9 mouse cellular contexts compared by ENCODE assay signal in the genomic region with DNA sequence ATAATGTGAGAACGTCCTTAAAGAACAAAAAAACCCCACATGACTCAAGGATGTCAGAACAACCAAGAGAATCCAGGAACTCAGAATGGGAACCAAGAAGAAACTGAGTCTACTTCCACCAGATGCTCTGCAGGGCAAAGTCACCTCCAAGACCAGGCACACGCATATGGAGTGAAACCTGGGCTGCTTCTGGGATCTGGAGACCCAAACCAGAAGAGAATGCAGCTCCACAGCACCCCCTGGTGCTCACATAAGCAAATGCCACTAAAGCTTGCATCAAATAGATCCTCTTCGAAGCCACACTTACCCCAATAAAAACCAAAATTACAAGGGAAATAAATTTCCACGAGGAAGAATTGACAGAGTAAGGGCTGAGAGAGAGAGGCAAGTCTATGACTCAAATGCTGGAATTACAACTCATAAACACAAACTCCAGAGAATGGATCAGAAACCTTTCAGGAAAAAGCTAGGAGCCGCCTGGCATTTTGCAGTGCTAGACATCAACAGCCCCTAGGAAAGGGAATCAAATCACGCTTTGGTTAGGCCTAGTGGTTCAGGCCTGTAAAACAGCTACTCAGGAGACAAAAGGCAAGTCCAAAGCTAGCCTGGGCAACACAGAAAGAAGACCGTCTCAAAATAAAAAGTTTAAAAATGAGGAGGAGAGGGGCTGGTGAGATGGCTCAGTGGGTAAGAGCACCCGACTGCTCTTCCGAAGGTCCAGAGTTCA. TPM values are rescaled to one million over a fixed set of nuclear protein-coding genes. Genes with fewer than 3 reads are reported as not detected.
A peak's percentile ranks its signal among the peaks of the same experiment; 100 is the strongest.
DNase-seq lines count a peak whose midpoint lies in the region; ATAC-seq lines count a peak whose summit lies in the region.
"Had no signal": no experiment of that assay in that cellular context is flagged by ENCODE, and none has a peak within 500 bp of the region (broad histone marks: within the 10 kb centered on the region; RNA-seq: fewer than 3 reads in every experiment).

No protein-coding gene starts in this region.

- no peak overlapping the region for H3K4me3 ChIP-seq in forebrain, embryonic 10.5 days
- no peak overlapping the region for H3K4me3 ChIP-seq in forebrain, embryonic 16.5 days (replicated peaks; ENCODE audit: low read length)

- peak; percentile 55 for DNase-seq in forebrain, embryonic 10.5 days (ENCODE audit: extremely low spot score, low spot score)
- DNase-seq in adrenal gland, adult (ENCODE audit: inconsistent age in 2 of 2, low spot score in 1 of 2) = peak; percentile 72 to 90
- DNase-seq in embryo, embryonic 10.5 days (ENCODE audit: low spot score) = peak; percentile 83
- peak; percentile 72 to 76 for DNase-seq in heart, postnatal 10 days
- DNase-seq in layer of hippocampus, adult 18-20 months (ENCODE audit: low spot score in 2 of 2) = peak; percentile 30 to 72
- DNase-seq in lung, postnatal 25 days (ENCODE audit: low spot score) = peak; percentile 37
- DNase-seq in spleen, postnatal 10 days (ENCODE audit: low spot score in 2 of 2) = peak; percentile 49 to 72

- H3K27ac ChIP-seq in forebrain, embryonic 10.5 days = no peak overlapping the region
- no peak overlapping the region for H3K27ac ChIP-seq in forebrain, embryonic 16.5 days (ENCODE audit: low read length)
- H3K27ac ChIP-seq: macrophage had no signal

- H3K4me1 ChIP-seq in forebrain, embryonic 10.5 days = no peaks in the 10 kb centered on the region
- no peaks in the 10 kb centered on the region for H3K4me1 ChIP-seq in forebrain, embryonic 16.5 days (replicated peaks; ENCODE audit: control insufficient read depth, insufficient read depth, low read length)

- no peak overlapping the region for H3K4me2 ChIP-seq in forebrain, embryonic 16.5 days (ENCODE audit: low read length)

- H3K36me3 ChIP-seq in forebrain, embryonic 10.5 days (replicated peaks) = peaks cover 95% of the 10 kb centered on the region
- peaks cover 28% of the 10 kb centered on the region for H3K36me3 ChIP-seq in forebrain, embryonic 16.5 days (ENCODE audit: control insufficient read depth, insufficient read depth)

- WGBS in forebrain, embryonic 10.5 days = 79% methylated on average over 9 of the region's 9 CpGs
- WGBS in forebrain, embryonic 16.5 days = 68% methylated on average over 9 of the region's 9 CpGs

- no peaks in the 10 kb centered on the region for H3K27me3 ChIP-seq in forebrain, embryonic 10.5 days (ENCODE audit: poor library complexity, severe bottlenecking)
- no peaks in the 10 kb centered on the region for H3K27me3 ChIP-seq in forebrain, embryonic 16.5 days (replicated peaks; ENCODE audit: control insufficient read depth, insufficient read depth, low read length)

- intact Hi-C loops in heart, postnatal 10 days (cut with DNase I) = loop anchor here (2.0 to 5.0 kb wide), 3 partner anchors 41 to 111 kb away; no protein-coding TSS in a partner anchor

- no peak for ATAC-seq in forebrain, embryonic 16.5 days

- H3K9me3 ChIP-seq in forebrain, embryonic 10.5 days = no peaks in the 10 kb centered on the region
- H3K9me3 ChIP-seq in forebrain, embryonic 16.5 days (ENCODE audit: control insufficient read depth, low read length) = no peaks in the 10 kb centered on the region

- H3K9ac ChIP-seq in forebrain, embryonic 16.5 days (replicated peaks; ENCODE audit: low read depth, low read length) = no peak overlapping the region

RNA-seq across cellular contexts. Expression of a gene that starts 13.8 kb away (rescaled TPM):
- 45.9 and 46.9 TPM in 2 replicates for polyA plus RNA-seq in forebrain, embryonic 10.5 days (2016; fragmentation: Nextera tagmentation; extraction: Ambion mirVana)
- polyA plus RNA-seq in forebrain, embryonic 16.5 days (2015; fragmentation: Nextera tagmentation; extraction: Ambion mirVana) = 32.0 and 32.1 TPM in 2 replicates
- total RNA-seq in heart, postnatal 10 days (2021) = 10 to 100 TPM; 53.9 to 59.6 TPM
- 10 to 100 TPM; 60.0 to 61.9 TPM for total RNA-seq in layer of hippocampus, adult 18-20 months (2021)

RNA-seq across cellular contexts. Expression of a gene that starts 18.7 kb away (rescaled TPM):
- 0.30 and 1.6 TPM in 2 replicates for polyA plus RNA-seq in forebrain, embryonic 10.5 days (2016; fragmentation: Nextera tagmentation; extraction: Ambion mirVana)
- not detected in 2 replicates for polyA plus RNA-seq in forebrain, embryonic 16.5 days (2015; fragmentation: Nextera tagmentation; extraction: Ambion mirVana)
- 1 to 10 TPM in 1 of 2 experiments, under 1 TPM in 1; 0.24 to 2.3 TPM for total RNA-seq in heart, postnatal 10 days (2021)
- not detected for total RNA-seq in layer of hippocampus, adult 18-20 months (2021)

RNA-seq across cellular contexts. Expression of a gene that starts 29.6 kb away (rescaled TPM):
- polyA plus RNA-seq in forebrain, embryonic 10.5 days (2016; fragmentation: Nextera tagmentation; extraction: Ambion mirVana) = 0.25 and 0.41 TPM in 2 replicates
- 0.32 TPM in 1 of 2 replicates, not detected in the other for polyA plus RNA-seq in forebrain, embryonic 16.5 days (2015; fragmentation: Nextera tagmentation; extraction: Ambion mirVana)
- total RNA-seq in heart, postnatal 10 days (2021) = under 1 TPM in 1 of 2 experiments, not detected in 1; 0.32 TPM
- total RNA-seq in layer of hippocampus, adult 18-20 months (2021) = under 1 TPM; 0.43 to 0.82 TPM
- polyA plus RNA-seq: macrophage had no signal

RNA-seq across cellular contexts. Expression of a gene that starts 34.1 kb away (rescaled TPM):
- polyA plus RNA-seq in forebrain, embryonic 10.5 days (2016; fragmentation: Nextera tagmentation; extraction: Ambion mirVana) = 8.7 and 11.8 TPM in 2 replicates
- 9.7 and 9.9 TPM in 2 replicates for polyA plus RNA-seq in forebrain, embryonic 16.5 days (2015; fragmentation: Nextera tagmentation; extraction: Ambion mirVana)
- total RNA-seq in heart, postnatal 10 days (2021) = 10 to 100 TPM; 33.5 to 35.2 TPM
- total RNA-seq in layer of hippocampus, adult 18-20 months (2021) = 10 to 100 TPM; 13.1 to 13.5 TPM

RNA-seq across cellular contexts. Expression of a gene that starts 34.2 kb away (rescaled TPM):
- 39.6 and 46.3 TPM in 2 replicates for polyA plus RNA-seq in forebrain, embryonic 10.5 days (2016; fragmentation: Nextera tagmentation; extraction: Ambion mirVana)
- 26.2 and 31.2 TPM in 2 replicates for polyA plus RNA-seq in forebrain, embryonic 16.5 days (2015; fragmentation: Nextera tagmentation; extraction: Ambion mirVana)
- total RNA-seq in heart, postnatal 10 days (2021) = 1 to 10 TPM; 6.4 to 7.9 TPM
- total RNA-seq in layer of hippocampus, adult 18-20 months (2021) = 10 to 100 TPM; 24.6 to 32.9 TPM
